Mouse (Mus musculus) central nervous system, embryonic 11.5 days (tissue): ENCODE measurements around the gene Cenps. TPM values are rescaled to one million over a fixed set of nuclear protein-coding genes. Genes with fewer than 3 reads are reported as not detected.

ENCODE experiments used
- polyA plus RNA-seq: library from polyadenylated mRNA; depleted of rRNA; stranded (reverse); fragments of >200 nt; gene quantifications from 2 replicates; pipeline ENCODE4 v1.2.3, GENCODE M21; 2012; rRNA removed

The Cenps gene
- 32.7 and 44.2 TPM in 2 replicates for polyA plus RNA-seq

GRCm38 (mm10) chr4:149136982-149137770 lies at the start of gene Cenps:
Gene Cenps, minus strand, starts transcription at chr4:149137629.

GRCm38 (mm10) chr4:149166215-149166946 lies 29.0 kb upstream of the Cenps start, which contains the start of gene Pgd:
Gene Pgd, minus strand, starts transcription at chr4:149166771.

GRCm38 (mm10) chr4:149126663-149127062 lies 10.8 kb downstream of the Cenps start, which contains the start of gene Cort:
Gene Cort, minus strand, starts transcription at chr4:149126763.

GRCm38 (mm10) chr4:149103875-149104561 lies 33.4 kb downstream of the Cenps start, which contains the start of gene Dffa:
Gene Dffa, plus strand, starts transcription at chr4:149104146.

GRCm38 (mm10) chr4:149099369-149100017 lies 37.9 kb downstream of the Cenps start, which contains the start of gene Pex14:
Gene Pex14, minus strand, starts transcription at chr4:149099876.

Other genes starting within 250 kb of the Cenps start
- 32.4 and 41.9 TPM in 2 replicates for gene Pex14, start 37.8 kb downstream of the Cenps start, polyA plus RNA-seq
- gene Dffa, start 33.5 kb downstream of the Cenps start, polyA plus RNA-seq: 19.8 and 28.2 TPM in 2 replicates
- gene Cort, start 10.9 kb downstream of the Cenps start, polyA plus RNA-seq: 0.37 and 0.47 TPM in 2 replicates
- 115 and 125 TPM in 2 replicates for gene Pgd, start 29.1 kb upstream of the Cenps start, polyA plus RNA-seq
- gene Kif1b, start 170.1 kb upstream of the Cenps start, polyA plus RNA-seq: 84.2 and 87.8 TPM in 2 replicates